Mouse (Mus musculus) gastrocnemius, adult 8-10 months (tissue): Measurements from ENCODE around the gene Washc2. TPM values are rescaled to one million over a fixed set of nuclear protein-coding genes. Genes with fewer than 3 reads are reported as not detected.

Experiments
- DNase-seq, 2 experiments: peaks; one replicate each; pipeline ENCODE4 v3.0.0; 2022; ENCODE audit warnings: low spot score in 2 of 2
- total RNA-seq, 4 experiments: library from RNA; stranded (reverse); gene quantifications; 2 replicates each; pipeline ENCODE4 v1.2.4; 2022

Washc2 gene
- total RNA-seq, 4 experiments from 2014 or later = 22.4 to 26.0 (median 23.4) TPM

GRCm38 (mm10) chr6:116262824-116263223, 55.0 kb downstream of the Washc2 start:
- DNase-seq = no peak

GRCm38 (mm10) chr6:116264018-116264651, 56.3 kb downstream of the Washc2 start, which contains the start of gene Zfand4:
Zfand4 (plus strand) TSS chr6:116264222.
- DNase-seq = peak; percentile 77 to 80

- no peak for DNase-seq
Measured at GRCm38 (mm10) chr6:116264836-116265235, 57.0 kb downstream of the Washc2 start.

GRCm38 (mm10) chr6:116265603-116266002, 57.8 kb downstream of the Washc2 start:
- DNase-seq = no peak

- no peak for DNase-seq
Measured at GRCm38 (mm10) chr6:116266273-116267109, 58.7 kb downstream of the Washc2 start.

GRCm38 (mm10) chr6:116267110-116267423, 59.2 kb downstream of the Washc2 start:
- no peak for DNase-seq

GRCm38 (mm10) chr6:116275695-116276094, 67.9 kb downstream of the Washc2 start:
- DNase-seq = no peak

- no peak for DNase-seq
Measured at GRCm38 (mm10) chr6:116278679-116279317, 71.0 kb downstream of the Washc2 start.

GRCm38 (mm10) chr6:116281014-116281413, 73.2 kb downstream of the Washc2 start:
- no peak for DNase-seq

- DNase-seq = no peak
Measured at GRCm38 (mm10) chr6:116282546-116282945, 74.7 kb downstream of the Washc2 start.

- no peak for DNase-seq
Measured at GRCm38 (mm10) chr6:116283280-116283679, 75.4 kb downstream of the Washc2 start.

GRCm38 (mm10) chr6:116286321-116286720, 78.5 kb downstream of the Washc2 start:
- no peak for DNase-seq

GRCm38 (mm10) chr6:116286870-116287575, 79.2 kb downstream of the Washc2 start:
- no peak for DNase-seq

- DNase-seq = no peak
Measured at GRCm38 (mm10) chr6:116311411-116311810, 103.6 kb downstream of the Washc2 start.

Other genes with a start within 250 kb of the Washc2 start
- 10 to 100 TPM; 12.9 to 25.5 (median 19.1) TPM for gene Plxnd1, start 213.0 kb upstream of the Washc2 start, total RNA-seq
- 10 to 100 TPM; 49.2 to 71.6 (median 52.8) TPM for gene Tmcc1, start 14.6 kb upstream of the Washc2 start, total RNA-seq
- under 1 TPM; 0.16 to 0.88 (median 0.58) TPM for gene Zfand4, start 56.2 kb downstream of the Washc2 start, total RNA-seq
- gene March8, start 130.0 kb downstream of the Washc2 start, total RNA-seq = 10 to 100 TPM; 24.6 to 36.1 (median 30.6) TPM